Mouse (Mus musculus) liver, embryonic 14.5 days (tissue): ENCODE measurements around the gene Magi3. TPM values are rescaled to one million over a fixed set of nuclear protein-coding genes. Genes with fewer than 3 reads are reported as not detected.

Experiments used
- ATAC-seq: fragments of 200-750 bp; cut with Nextera tagmentation; 2 replicates; pipeline ENCODE4 v1.8.0; 2017; ENCODE audit warnings: moderate number of reproducible peaks, mild to moderate bottlenecking, moderate library complexity; ENCODE audit not compliant: insufficient read depth
- DNase-seq, 3 experiments: peaks; one replicate each; pipeline ENCODE4 v3.0.0-alpha.2; 2012 to 2013; ENCODE audit warnings: low read depth in 3 of 3, low spot score in 3 of 3
- H3K27ac ChIP-seq: fragments of 300-500 bp; sonication (generic); 2 replicates; pipeline ENCODE4 v1.5.1; 2014; ENCODE audit warnings: moderate library complexity, mild to moderate bottlenecking, control low read depth, inconsistent platforms
- H3K27me3 ChIP-seq: fragments of 300-500 bp; sonication (generic); 2 replicates; pipeline ENCODE4 v1.6.1; 2014; ENCODE audit warnings: mild to moderate bottlenecking, low read length, moderate library complexity; ENCODE audit not compliant: control insufficient read depth, insufficient read depth
- H3K36me3 ChIP-seq: fragments of 300-500 bp; sonication (generic); replicated peaks from 2 replicates; pipeline ENCODE4 v1.6.1; 2014; ENCODE audit warnings: low read depth; ENCODE audit not compliant: control insufficient read depth, insufficient read depth
- H3K4me1 ChIP-seq, 2 experiments: fragments of 200-500 bp in 1 of 2; fragments of 300-500 bp in 1 of 2; sonication (generic) in 1 of 2; replicated peaks; 2 replicates each; pipeline ENCODE4 v1.6.1; 2012 to 2014; ENCODE audit warnings: antibody characterized with exemption in 1 of 2, inconsistent platforms in 1 of 2, low read length in 1 of 2; ENCODE audit not compliant: control insufficient read depth in 2 of 2, insufficient read depth in 2 of 2
- H3K4me2 ChIP-seq: fragments of 300-500 bp; sonication (generic); 2 replicates; pipeline ENCODE4 v1.6.1; 2014; ENCODE audit warnings: low read depth, mild to moderate bottlenecking, control low read depth, moderate library complexity
- H3K4me3 ChIP-seq, 2 experiments: fragments of 200-500 bp in 1 of 2; fragments of 300-500 bp in 1 of 2; sonication (generic) in 1 of 2; 2 replicates each; pipeline ENCODE4 v1.5.1; 2012 to 2014; ENCODE audit warnings: low read depth in 2 of 2, low read length in 2 of 2, mild to moderate bottlenecking in 2 of 2, control low read depth in 1 of 2, inconsistent platforms in 1 of 2, moderate library complexity in 1 of 2; ENCODE audit not compliant: insufficient read depth in 1 of 2
- H3K9ac ChIP-seq: fragments of 300-500 bp; sonication (generic); replicated peaks from 2 replicates; pipeline ENCODE4 v1.6.1; 2014; ENCODE audit warnings: mild to moderate bottlenecking, control low read depth, moderate library complexity
- H3K9me3 ChIP-seq: fragments of 300-500 bp; sonication (generic); 2 replicates; pipeline ENCODE4 v1.6.1; 2016; ENCODE audit warnings: low read length, mixed read lengths; ENCODE audit not compliant: control insufficient read depth
- CTCF ChIP-seq: IDR thresholded peaks from 2 replicates; pipeline ENCODE4 v1.5.1; 2016; ENCODE audit warnings: antibody characterized with exemption, low read depth, control low read depth
- EP300 ChIP-seq: IDR thresholded peaks from 2 replicates; pipeline ENCODE4 v1.6.1; 2016; ENCODE audit warnings: antibody characterized with exemption, low read depth
- WGBS: fragments of 180-500 bp; shearing (Covaris S2); extraction: QIAGEN DNeasy Blood & Tissue Kit; methylation state at CpG from one replicate; pipeline ENCODE4 v1.1.7; 2014; ENCODE audit not compliant: insufficient replicate concordance; 5-methylcytosine and 5-hydroxymethylcytosine counted together
- polyA plus RNA-seq, 2 experiments: library from polyadenylated mRNA; depleted of rRNA in 1 of 2; stranded (reverse) in 1 of 2; unstranded in 1 of 2; fragments of >200 nt; fragmentation: Nextera tagmentation in 1 of 2; extraction: Ambion mirVana in 1 of 2; gene quantifications; 2 replicates each; pipeline versions ENCODE4 v1.2.1 to v1.2.3; 2012 to 2014

Gene Magi3
- polyA plus RNA-seq, 2 experiments = 1.3 to 2.1 TPM

DNA sequence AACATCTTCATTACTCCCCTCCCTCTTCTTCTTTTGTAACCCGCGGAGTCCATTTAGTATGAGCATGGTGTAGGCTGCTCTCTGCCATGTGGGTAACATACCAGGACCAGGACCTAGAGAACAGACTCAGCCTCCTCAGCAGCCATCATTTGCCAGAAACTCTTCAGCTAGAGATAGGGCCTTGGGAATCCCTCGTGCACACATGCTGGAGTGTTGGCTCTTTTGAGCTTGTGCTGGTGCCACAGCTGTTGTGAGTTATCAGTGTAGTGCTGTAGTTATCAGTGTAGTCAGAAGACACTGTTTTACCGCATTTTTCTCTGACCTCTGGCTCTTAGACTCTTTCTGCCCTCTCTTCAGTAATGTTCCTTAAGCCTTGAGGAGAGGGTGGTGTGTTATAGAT, 230.8 kb downstream of the Magi3 start:
- no peak for DNase-seq
- no peaks in the 10 kb centered on the region; the same call in 1 of the 2 replicates for H3K36me3 ChIP-seq
- H3K9me3 ChIP-seq = no peaks in the 10 kb centered on the region
- no peak overlapping the region for H3K4me2 ChIP-seq
- WGBS = 69% methylated on average over 4 of the region's 4 CpGs
- H3K27me3 ChIP-seq = no peaks in the 10 kb centered on the region
- no peak for ATAC-seq
- no peaks in the 10 kb centered on the region; a peak in 1 of 4 replicates for H3K4me1 ChIP-seq
- no peak overlapping the region for H3K9ac ChIP-seq
- TF ChIP-seq CTCF = no peak
- no peak for TF ChIP-seq EP300
- H3K27ac ChIP-seq = no peak overlapping the region
- H3K4me3 ChIP-seq = no peak overlapping the region

DNA sequence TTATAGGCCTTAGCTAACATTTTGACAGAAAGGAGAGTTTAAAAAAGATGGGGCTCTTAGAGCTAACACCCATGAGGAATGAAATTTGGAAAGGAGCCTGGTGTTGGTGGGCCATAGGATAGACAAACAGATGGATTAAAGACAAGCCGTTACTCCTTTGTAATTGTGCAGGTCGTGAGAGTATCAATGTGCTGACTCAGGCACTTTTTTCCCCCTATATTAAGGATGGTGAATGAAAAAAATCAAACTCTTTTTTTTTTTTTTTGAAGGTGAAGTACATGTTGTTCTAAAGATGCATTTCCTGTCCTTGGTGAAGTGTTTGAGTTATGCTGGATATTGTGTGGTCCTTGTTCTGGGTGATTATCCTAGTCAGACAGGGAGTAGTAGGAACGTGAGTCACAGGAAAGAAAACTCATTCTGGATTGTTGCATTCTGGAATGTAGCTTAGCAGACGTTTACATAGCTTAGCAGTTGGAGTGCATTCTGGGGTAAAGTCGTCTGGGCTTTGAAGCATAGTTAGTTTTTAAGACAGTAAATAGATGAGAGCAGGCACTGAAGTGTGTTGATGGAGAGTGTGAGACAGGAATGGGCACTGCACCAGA, 232.2 kb downstream of the Magi3 start:
- Histone ChIP-seq H3K9ac (no peak overlapping the region), H3K4me3 (no peak overlapping the region), H3K27ac (no peak overlapping the region), H3K36me3 (no peaks in the 10 kb centered on the region; the same call in 1 of the 2 replicates), H3K27me3 (no peaks in the 10 kb centered on the region), H3K4me2 (no peak overlapping the region), H3K4me1 (no peaks in the 10 kb centered on the region; a peak in 1 of 4 replicates), H3K9me3 (no peaks in the 10 kb centered on the region)
- no peak for DNase-seq
- ATAC-seq = no peak
- no peak for TF ChIP-seq CTCF
- no peak for TF ChIP-seq EP300
- WGBS = 65% methylated on average over 5 of the region's 5 CpGs

GRCm38 (mm10) chr3:103985194-103985593, 235.0 kb downstream of the Magi3 start:
- Histone ChIP-seq H3K4me3 (no peak overlapping the region), H3K27me3 (no peaks in the 10 kb centered on the region), H3K4me1 (no peaks in the 10 kb centered on the region; a peak in 1 of 4 replicates), H3K9ac (no peak overlapping the region), H3K27ac (no peak overlapping the region), H3K4me2 (no peak overlapping the region), H3K9me3 (no peaks in the 10 kb centered on the region), H3K36me3 (no peaks in the 10 kb centered on the region)
- TF ChIP-seq EP300 (no peak), CTCF (no peak)
- 84% methylated on average over 2 of the region's 2 CpGs for WGBS
- ATAC-seq = no peak
- DNase-seq = no peak

DNA sequence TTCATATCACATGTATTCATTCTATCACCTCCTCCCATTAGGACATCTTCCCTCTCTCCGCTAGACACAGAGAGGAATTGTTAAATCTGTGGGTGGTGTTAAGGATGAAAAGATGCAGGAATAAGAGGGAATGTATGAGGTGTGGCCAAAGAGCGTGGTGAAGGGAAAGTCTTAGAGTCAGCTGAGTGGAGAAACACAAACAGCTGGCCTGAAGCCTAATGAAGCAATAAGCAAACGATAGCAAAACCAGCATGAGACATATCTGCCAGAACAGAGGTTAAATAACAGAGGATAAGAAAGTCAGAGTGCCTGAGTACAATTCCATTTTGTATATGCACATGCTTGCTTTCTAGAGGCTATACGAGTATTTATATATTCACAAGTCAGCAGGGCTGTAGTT, 235.6 kb downstream of the Magi3 start:
- H3K27me3 ChIP-seq = no peaks in the 10 kb centered on the region
- no peak overlapping the region for H3K4me2 ChIP-seq
- no peak overlapping the region for H3K9ac ChIP-seq
- no peaks in the 10 kb centered on the region for H3K36me3 ChIP-seq
- no peak overlapping the region for H3K27ac ChIP-seq
- no peaks in the 10 kb centered on the region; a peak in 1 of 4 replicates for H3K4me1 ChIP-seq
- H3K9me3 ChIP-seq = no peaks in the 10 kb centered on the region
- WGBS = 70% methylated on average over 4 of the region's 4 CpGs
- DNase-seq = no peak
- H3K4me3 ChIP-seq = no peak overlapping the region
- no peak for ATAC-seq
- TF ChIP-seq CTCF (no peak), EP300 (no peak)

DNA sequence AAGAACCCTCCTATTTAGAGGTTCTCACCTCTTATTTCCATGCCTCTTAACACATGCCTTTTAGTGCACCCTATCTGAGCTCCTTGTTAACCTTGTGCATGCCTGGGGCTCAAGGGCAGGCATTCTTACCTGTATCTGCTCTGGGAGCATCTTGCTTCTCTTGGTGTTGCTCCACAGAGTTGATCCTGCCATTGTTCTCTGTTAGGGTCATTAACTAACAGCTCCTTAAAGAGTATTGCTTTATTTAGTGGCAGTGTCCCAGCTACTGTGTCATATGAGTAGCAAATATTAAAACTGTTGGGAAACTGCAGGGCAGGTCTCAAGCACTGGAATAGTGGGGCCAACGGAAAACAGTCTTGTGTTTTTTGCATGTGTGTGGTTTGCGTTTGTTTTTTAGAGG, 249.0 kb downstream of the Magi3 start:
- no peak overlapping the region for H3K4me2 ChIP-seq
- ATAC-seq = no peak

More for the DNA sequence above, 249.0 kb downstream of the Magi3 start:
- TF ChIP-seq EP300 = no peak
- no peak for TF ChIP-seq CTCF
- H3K9ac ChIP-seq = no peak overlapping the region
- no peaks in the 10 kb centered on the region; the same call in 1 of the 2 replicates for H3K36me3 ChIP-seq
- peaks cover 10 to 12% of the 10 kb centered on the region in 2 experiments for H3K4me1 ChIP-seq
- H3K9me3 ChIP-seq = no peaks in the 10 kb centered on the region
- WGBS = 87% methylated on average over 2 of the region's 2 CpGs
- no peaks in the 10 kb centered on the region for H3K27me3 ChIP-seq
- H3K27ac ChIP-seq = no peak overlapping the region
- no peak for DNase-seq
- no peak overlapping the region for H3K4me3 ChIP-seq
